Mouse (Mus musculus): ENCODE data around the gene Cc2d2a.

GRCm38 (mm10) chr5:43665144-43665543, 3.0 kb downstream of the Cc2d2a start:
- TF ChIP-seq TAL1 (IDR thresholded peaks at IDR 0.05; ENCODE audit: low read length) (no peak), GATA1 (IDR thresholded peaks at IDR 0.05; ENCODE audit: low read length) (no peak)

Data from erythroblast, embryonic 14.5 days (primary cell).